Mouse (Mus musculus): Measurements from ENCODE around the gene Zfp810. TPM values are rescaled to one million over a fixed set of nuclear protein-coding genes. Genes with fewer than 3 reads are reported as not detected.

Zfp810 gene
- polyA plus RNA-seq, 1 experiment from 2014 or later: 24.8 TPM

- H3K27ac ChIP-seq (ENCODE audit: low read depth, low read length): no peak overlapping the region
- no peak overlapping the region for H3K4me2 ChIP-seq (ENCODE audit: low read length)
- DNase-seq (ENCODE audit: low spot score) (no peak), ATAC-seq (no peak)
- H3K4me1 ChIP-seq (ENCODE audit: control insufficient read depth, insufficient read depth, low read length): no peaks in the 10 kb centered on the region
- no peaks in the 10 kb centered on the region for H3K27me3 ChIP-seq (replicated peaks; ENCODE audit: control insufficient read depth, insufficient read depth, low read length)
- H3K4me3 ChIP-seq (ENCODE audit: low read depth, low read length): no peak overlapping the region
- WGBS: 95% methylated on average over 2 of the region's 2 CpGs
- peaks cover 59% of the 10 kb centered on the region for H3K36me3 ChIP-seq (ENCODE audit: control insufficient read depth, insufficient read depth, low read length)
- H3K9me3 ChIP-seq (replicated peaks; ENCODE audit: control insufficient read depth, low read length): peaks cover 12% of the 10 kb centered on the region
- H3K9ac ChIP-seq (ENCODE audit: low read length): no peak overlapping the region
Measured at GRCm38 (mm10) chr9:22244242-22244641, 63.2 kb downstream of the Zfp810 start.

GRCm38 (mm10) chr9:22240001-22240400 is 67.4 kb downstream of the Zfp810 start:
- peaks cover 34% of the 10 kb centered on the region for H3K36me3 ChIP-seq (ENCODE audit: control insufficient read depth, insufficient read depth, low read length)

GRCm38 (mm10) chr9:22230556-22230955 is 76.9 kb downstream of the Zfp810 start:
- H3K36me3 ChIP-seq (ENCODE audit: control insufficient read depth, insufficient read depth, low read length): no peaks in the 10 kb centered on the region
- peak; percentile 16 for DNase-seq (ENCODE audit: low spot score)
- H3K4me2 ChIP-seq (ENCODE audit: low read length): no peak overlapping the region
- no peak overlapping the region for H3K4me3 ChIP-seq (ENCODE audit: low read depth, low read length)
- H3K9ac ChIP-seq (ENCODE audit: low read length): no peak overlapping the region
- H3K9me3 ChIP-seq (replicated peaks; ENCODE audit: control insufficient read depth, low read length): no peaks in the 10 kb centered on the region
- no peaks in the 10 kb centered on the region for H3K4me1 ChIP-seq (ENCODE audit: control insufficient read depth, insufficient read depth, low read length)
- no peaks in the 10 kb centered on the region for H3K27me3 ChIP-seq (replicated peaks; ENCODE audit: control insufficient read depth, insufficient read depth, low read length)
- no peak for ATAC-seq
- no peak overlapping the region for H3K27ac ChIP-seq (ENCODE audit: low read depth, low read length)

More at GRCm38 (mm10) chr9:22240001-22240400, 67.4 kb downstream of the Zfp810 start:
- WGBS: 93% methylated on average over 4 of the region's 4 CpGs
- H3K27me3 ChIP-seq (replicated peaks; ENCODE audit: control insufficient read depth, insufficient read depth, low read length): no peaks in the 10 kb centered on the region
- H3K9me3 ChIP-seq (replicated peaks; ENCODE audit: control insufficient read depth, low read length): no peaks in the 10 kb centered on the region
- ATAC-seq (no peak), DNase-seq (ENCODE audit: low spot score) (no peak)
- H3K27ac ChIP-seq (ENCODE audit: low read depth, low read length): no peak overlapping the region
- H3K4me3 ChIP-seq (ENCODE audit: low read depth, low read length): no peak overlapping the region
- no peak overlapping the region for H3K9ac ChIP-seq (ENCODE audit: low read length)
- H3K4me2 ChIP-seq (ENCODE audit: low read length): no peak overlapping the region
- no peaks in the 10 kb centered on the region for H3K4me1 ChIP-seq (ENCODE audit: control insufficient read depth, insufficient read depth, low read length)

- no peak overlapping the region for H3K9ac ChIP-seq (ENCODE audit: low read length)
- WGBS: 94% methylated on average over 3 of the region's 3 CpGs
Measured at GRCm38 (mm10) chr9:22230061-22230460, 77.4 kb downstream of the Zfp810 start.

GRCm38 (mm10) chr9:22229386-22230026 is 77.9 kb downstream of the Zfp810 start:
- no peak overlapping the region for H3K27ac ChIP-seq (ENCODE audit: low read depth, low read length)
- ATAC-seq (no peak), DNase-seq (ENCODE audit: low spot score) (no peak)
- no peak overlapping the region for H3K4me3 ChIP-seq (ENCODE audit: low read depth, low read length)
- H3K27me3 ChIP-seq (replicated peaks; ENCODE audit: control insufficient read depth, insufficient read depth, low read length): no peaks in the 10 kb centered on the region
- WGBS: 87% methylated on average over 7 of the region's 7 CpGs
- no peaks in the 10 kb centered on the region for H3K9me3 ChIP-seq (replicated peaks; ENCODE audit: control insufficient read depth, low read length)
- H3K4me2 ChIP-seq (ENCODE audit: low read length): no peak overlapping the region
- no peaks in the 10 kb centered on the region for H3K36me3 ChIP-seq (ENCODE audit: control insufficient read depth, insufficient read depth, low read length)
- no peaks in the 10 kb centered on the region for H3K4me1 ChIP-seq (ENCODE audit: control insufficient read depth, insufficient read depth, low read length)
- H3K9ac ChIP-seq (ENCODE audit: low read length): no peak overlapping the region

More at GRCm38 (mm10) chr9:22230061-22230460, 77.4 kb downstream of the Zfp810 start:
- Histone ChIP-seq H3K27me3 (replicated peaks; ENCODE audit: control insufficient read depth, insufficient read depth, low read length) (no peaks in the 10 kb centered on the region), H3K4me2 (ENCODE audit: low read length) (no peak overlapping the region), H3K4me3 (ENCODE audit: low read depth, low read length) (no peak overlapping the region), H3K4me1 (ENCODE audit: control insufficient read depth, insufficient read depth, low read length) (no peaks in the 10 kb centered on the region), H3K9me3 (replicated peaks; ENCODE audit: control insufficient read depth, low read length) (no peaks in the 10 kb centered on the region), H3K36me3 (ENCODE audit: control insufficient read depth, insufficient read depth, low read length) (no peaks in the 10 kb centered on the region), H3K27ac (ENCODE audit: low read depth, low read length) (no peak overlapping the region)
- no peak for DNase-seq (ENCODE audit: low spot score)
- ATAC-seq: no peak

- H3K27ac ChIP-seq (ENCODE audit: low read depth, low read length): no peak overlapping the region
- H3K9me3 ChIP-seq (replicated peaks; ENCODE audit: control insufficient read depth, low read length): no peaks in the 10 kb centered on the region
- H3K4me3 ChIP-seq (ENCODE audit: low read depth, low read length): no peak overlapping the region
- DNase-seq (ENCODE audit: low spot score) (no peak), ATAC-seq (no peak)
- no peak overlapping the region for H3K4me2 ChIP-seq (ENCODE audit: low read length)
- H3K36me3 ChIP-seq (ENCODE audit: control insufficient read depth, insufficient read depth, low read length): no peaks in the 10 kb centered on the region
- no peak overlapping the region for H3K9ac ChIP-seq (ENCODE audit: low read length)
- H3K27me3 ChIP-seq (replicated peaks; ENCODE audit: control insufficient read depth, insufficient read depth, low read length): no peaks in the 10 kb centered on the region
- H3K4me1 ChIP-seq (ENCODE audit: control insufficient read depth, insufficient read depth, low read length): no peaks in the 10 kb centered on the region
- WGBS: 91% methylated on average over 15 of the region's 15 CpGs
Measured at GRCm38 (mm10) chr9:22226846-22227245, 80.6 kb downstream of the Zfp810 start.

Other genes starting within 250 kb of the Zfp810 start
- not detected in 2 replicates for gene Gm49318, start 236.4 kb downstream of the Zfp810 start, polyA plus RNA-seq (2014; fragmentation: Nextera tagmentation; extraction: Ambion mirVana)
- gene Zfp653, start 236.3 kb downstream of the Zfp810 start, polyA plus RNA-seq (2014; fragmentation: Nextera tagmentation; extraction: Ambion mirVana): 11.3 and 13.4 TPM in 2 replicates
- 47.2 and 56.2 TPM in 2 replicates for gene Ecsit, start 222.2 kb downstream of the Zfp810 start, polyA plus RNA-seq (2014; fragmentation: Nextera tagmentation; extraction: Ambion mirVana)
- 0.19 and 0.72 TPM in 2 replicates for gene Cnn1, start 208.4 kb downstream of the Zfp810 start, polyA plus RNA-seq (2014; fragmentation: Nextera tagmentation; extraction: Ambion mirVana)
- 213 and 240 TPM in 2 replicates for gene Elof1, start 190.5 kb downstream of the Zfp810 start, polyA plus RNA-seq (2014; fragmentation: Nextera tagmentation; extraction: Ambion mirVana)
- 0.38 and 0.42 TPM in 2 replicates for gene Acp5, start 171.9 kb downstream of the Zfp810 start, polyA plus RNA-seq (2014; fragmentation: Nextera tagmentation; extraction: Ambion mirVana)
- 93.5 and 109 TPM in 2 replicates for gene Pigyl, start 150.8 kb downstream of the Zfp810 start, polyA plus RNA-seq (2014; fragmentation: Nextera tagmentation; extraction: Ambion mirVana)
- gene Zfp872, start 119.6 kb downstream of the Zfp810 start, polyA plus RNA-seq (2014; fragmentation: Nextera tagmentation; extraction: Ambion mirVana): 0.13 and 0.26 TPM in 2 replicates
- 8.9 and 12.9 TPM in 2 replicates for gene Zfp809, start 81.9 kb downstream of the Zfp810 start, polyA plus RNA-seq (2014; fragmentation: Nextera tagmentation; extraction: Ambion mirVana)
- 14.0 and 15.3 TPM in 2 replicates for gene Zfp599, start 47.8 kb downstream of the Zfp810 start, polyA plus RNA-seq (2014; fragmentation: Nextera tagmentation; extraction: Ambion mirVana)
- 15.7 and 16.5 TPM in 2 replicates for gene Anln, start 81.5 kb upstream of the Zfp810 start, polyA plus RNA-seq (2014; fragmentation: Nextera tagmentation; extraction: Ambion mirVana)
- 12.2 and 13.9 TPM in 2 replicates for gene 9530077C05Rik, start 103.9 kb upstream of the Zfp810 start, polyA plus RNA-seq (2014; fragmentation: Nextera tagmentation; extraction: Ambion mirVana)
- not detected in 2 replicates for gene Gm17545, start 146.6 kb upstream of the Zfp810 start, polyA plus RNA-seq (2014; fragmentation: Nextera tagmentation; extraction: Ambion mirVana)
- 60.8 and 62.4 TPM in 2 replicates for gene Rp9, start 162.1 kb upstream of the Zfp810 start, polyA plus RNA-seq (2014; fragmentation: Nextera tagmentation; extraction: Ambion mirVana)
- 18.1 and 19.8 TPM in 2 replicates for gene Bbs9, start 168.1 kb upstream of the Zfp810 start, polyA plus RNA-seq (2014; fragmentation: Nextera tagmentation; extraction: Ambion mirVana)

Measured in forebrain, embryonic 14.5 days (tissue).